Mouse (Mus musculus): ENCODE measurements around the gene Gm364. TPM values are rescaled to one million over a fixed set of nuclear protein-coding genes. Genes with fewer than 3 reads are reported as not detected.

Gm364 gene
- total RNA-seq (2023), result not detected

GRCm38 (mm10) chrX:57408769-57409168 is at the start of gene Gm364:
TSS of gene Gm364 (plus strand) at chrX:57409154.

GRCm38 (mm10) chrX:57392367-57393246 is 16.3 kb upstream of the Gm364 start, which contains the start of gene Rbmx:
TSS of gene Rbmx (minus strand) at chrX:57393036.

GRCm38 (mm10) chrX:57503634-57504033 is 94.7 kb downstream of the Gm364 start, which contains the start of gene Gpr101:
TSS of gene Gpr101 (minus strand) at chrX:57503757.

Other genes starting within 250 kb of the Gm364 start
- gene Cd40lg, start 197.0 kb upstream of the Gm364 start, total RNA-seq (2023), result under 1 TPM in 1 of 2 experiments, not detected in 1; 0.43 TPM
- 100 to 1,000 TPM; 109 to 114 TPM for gene Arhgef6, start 70.4 kb upstream of the Gm364 start, total RNA-seq (2023)
- gene Rbmx, start 16.1 kb upstream of the Gm364 start, total RNA-seq (2023), result 10 to 100 TPM; 30.9 to 35.0 TPM
- not detected for gene Gpr101, start 94.6 kb downstream of the Gm364 start, total RNA-seq (2023)